Mouse (Mus musculus) brown adipose tissue, adult 24 weeks (tissue): Measurements from ENCODE around the gene Ninl. TPM values are rescaled to one million over a fixed set of nuclear protein-coding genes. Genes with fewer than 3 reads are reported as not detected.

Source experiments
- H3K27ac ChIP-seq: fragments of 200-500 bp; replicated peaks from 2 replicates; pipeline ENCODE4 v1.5.1; 2012; ENCODE audit warnings: low read depth, mild to moderate bottlenecking, low read length
- H3K4me1 ChIP-seq: fragments of 200-500 bp; 2 replicates; pipeline ENCODE4 v1.6.1; 2012; ENCODE audit warnings: low read length, mixed read lengths; ENCODE audit not compliant: control insufficient read depth, insufficient read depth, insufficient read length
- H3K4me3 ChIP-seq: fragments of 200-500 bp; 2 replicates; pipeline ENCODE4 v1.5.1; 2012; ENCODE audit warnings: low read depth, mild to moderate bottlenecking, low read length, moderate library complexity; ENCODE audit not compliant: insufficient read depth
- polyA plus RNA-seq: library from polyadenylated mRNA; stranded (reverse); fragments of >200 nt; gene quantifications from 2 replicates; pipeline ENCODE4 v1.2.4, GENCODE M21; 2012; ENCODE audit not compliant: missing spikeins, insufficient read depth, insufficient read length

Ninl gene
- polyA plus RNA-seq, 1 experiment = 5.0 TPM

- H3K27ac ChIP-seq = no peak overlapping the region
- H3K4me3 ChIP-seq = no peak overlapping the region
- no peaks in the 10 kb centered on the region for H3K4me1 ChIP-seq
Observed at GRCm38 (mm10) chr2:150978791-150979190, 60.4 kb downstream of the Ninl start.

- Histone ChIP-seq H3K4me3 (no peak overlapping the region), H3K4me1 (no peaks in the 10 kb centered on the region), H3K27ac (no peak overlapping the region)
Observed at GRCm38 (mm10) chr2:150977676-150978075, 61.5 kb downstream of the Ninl start.

GRCm38 (mm10) chr2:150976871-150977270 lies 62.3 kb downstream of the Ninl start:
- H3K27ac ChIP-seq = no peak overlapping the region
- H3K4me3 ChIP-seq = no peak overlapping the region
- no peaks in the 10 kb centered on the region for H3K4me1 ChIP-seq

GRCm38 (mm10) chr2:150973401-150974115 lies 65.6 kb downstream of the Ninl start:
- no peak overlapping the region for H3K27ac ChIP-seq
- H3K4me1 ChIP-seq = no peaks in the 10 kb centered on the region
- no peak overlapping the region for H3K4me3 ChIP-seq

GRCm38 (mm10) chr2:150972681-150973080 lies 66.5 kb downstream of the Ninl start:
- Histone ChIP-seq H3K27ac (no peak overlapping the region), H3K4me3 (no peak overlapping the region), H3K4me1 (no peaks in the 10 kb centered on the region)

GRCm38 (mm10) chr2:150971856-150972255 lies 67.3 kb downstream of the Ninl start:
- H3K4me1 ChIP-seq = no peaks in the 10 kb centered on the region
- no peak overlapping the region for H3K4me3 ChIP-seq
- no peak overlapping the region for H3K27ac ChIP-seq

- no peak overlapping the region for H3K27ac ChIP-seq
- H3K4me3 ChIP-seq = no peak overlapping the region
- no peaks in the 10 kb centered on the region for H3K4me1 ChIP-seq
Observed at GRCm38 (mm10) chr2:150969231-150969630, 70.0 kb downstream of the Ninl start.

GRCm38 (mm10) chr2:150967491-150967890 lies 71.7 kb downstream of the Ninl start:
- Histone ChIP-seq H3K4me3 (no peak overlapping the region), H3K4me1 (no peaks in the 10 kb centered on the region), H3K27ac (no peak overlapping the region)

- Histone ChIP-seq H3K27ac (no peak overlapping the region), H3K4me1 (no peaks in the 10 kb centered on the region), H3K4me3 (no peak overlapping the region)
Observed at GRCm38 (mm10) chr2:150965951-150966350, 73.2 kb downstream of the Ninl start.

- H3K27ac ChIP-seq = no peak overlapping the region
- H3K4me1 ChIP-seq = no peaks in the 10 kb centered on the region
- H3K4me3 ChIP-seq = no peak overlapping the region
Observed at GRCm38 (mm10) chr2:150964641-150965040, 74.5 kb downstream of the Ninl start.

GRCm38 (mm10) chr2:150963246-150963645 lies 75.9 kb downstream of the Ninl start:
- Histone ChIP-seq H3K27ac (no peak overlapping the region), H3K4me1 (no peaks in the 10 kb centered on the region), H3K4me3 (no peak overlapping the region)

GRCm38 (mm10) chr2:150959521-150959920 lies 79.7 kb downstream of the Ninl start:
- Histone ChIP-seq H3K4me1 (no peaks in the 10 kb centered on the region), H3K4me3 (no peak overlapping the region), H3K27ac (no peak overlapping the region)

- Histone ChIP-seq H3K27ac (no peak overlapping the region), H3K4me3 (no peak overlapping the region), H3K4me1 (no peaks in the 10 kb centered on the region)
Observed at GRCm38 (mm10) chr2:150955859-150956258, 83.3 kb downstream of the Ninl start.

GRCm38 (mm10) chr2:150951201-150951600 lies 88.0 kb downstream of the Ninl start:
- H3K4me1 ChIP-seq = no peaks in the 10 kb centered on the region

GRCm38 (mm10) chr2:150950056-150950455 lies 89.1 kb downstream of the Ninl start:
- no peak overlapping the region for H3K4me3 ChIP-seq
- H3K27ac ChIP-seq = no peak overlapping the region
- H3K4me1 ChIP-seq = no peaks in the 10 kb centered on the region

More at GRCm38 (mm10) chr2:150951201-150951600, 88.0 kb downstream of the Ninl start:
- H3K4me3 ChIP-seq = no peak overlapping the region
- no peak overlapping the region for H3K27ac ChIP-seq

- Histone ChIP-seq H3K4me1 (no peaks in the 10 kb centered on the region), H3K27ac (no peak overlapping the region), H3K4me3 (no peak overlapping the region)
Observed at GRCm38 (mm10) chr2:150949652-150950051, 89.5 kb downstream of the Ninl start.
